Mouse (Mus musculus) heart, embryonic 14.5 days (tissue): ENCODE results near the gene Nt5dc3. TPM values are rescaled to one million over a fixed set of nuclear protein-coding genes. Genes with fewer than 3 reads are reported as not detected.

Experiments
- ATAC-seq: fragments of 200-750 bp; cut with Nextera tagmentation; 2 replicates; pipeline ENCODE4 v1.8.0; 2017; ENCODE audit warnings: low read depth, moderate TSS enrichment; ENCODE audit not compliant: insufficient number of reproducible peaks, insufficient read depth, low FRiP score
- H3K27ac ChIP-seq, 2 experiments: fragments of 200-500 bp in 1 of 2; fragments of 300-500 bp in 1 of 2; sonication (generic) in 1 of 2; replicated peaks in 1 of 2; 2 replicates each; pipeline ENCODE4 v1.5.1; 2012 to 2014; ENCODE audit warnings: low read depth in 2 of 2, low read length in 2 of 2, control low read depth in 1 of 2, mild to moderate bottlenecking in 1 of 2, mixed read lengths in 1 of 2; ENCODE audit not compliant: control insufficient read depth in 1 of 2, insufficient read depth in 1 of 2
- H3K27me3 ChIP-seq: fragments of 300-500 bp; sonication (generic); 2 replicates; pipeline ENCODE4 v1.6.1; 2014; ENCODE audit warnings: mild to moderate bottlenecking, low read length, control low read depth; ENCODE audit not compliant: control insufficient read depth, insufficient read depth
- H3K36me3 ChIP-seq: fragments of 300-500 bp; sonication (generic); 2 replicates; pipeline ENCODE4 v1.6.1; 2014; ENCODE audit warnings: mild to moderate bottlenecking, control low read depth, low read length, mixed read lengths; ENCODE audit not compliant: control insufficient read depth, insufficient read depth
- H3K4me1 ChIP-seq, 2 experiments: fragments of 200-500 bp in 1 of 2; fragments of 300-500 bp in 1 of 2; sonication (generic) in 1 of 2; 2 replicates each; pipeline ENCODE4 v1.6.1; 2012 to 2014; ENCODE audit warnings: low read length in 2 of 2, control low read depth in 1 of 2, mixed read lengths in 1 of 2; ENCODE audit not compliant: control insufficient read depth in 2 of 2, insufficient read depth in 2 of 2
- H3K4me2 ChIP-seq: fragments of 300-500 bp; sonication (generic); 2 replicates; pipeline ENCODE4 v1.6.1; 2014; ENCODE audit warnings: mild to moderate bottlenecking, low read length
- H3K4me3 ChIP-seq, 2 experiments: fragments of 200-500 bp in 1 of 2; fragments of 300-500 bp in 1 of 2; sonication (generic) in 1 of 2; 2 replicates each; pipeline ENCODE4 v1.5.1; 2012 to 2014; ENCODE audit warnings: low read length in 2 of 2, mild to moderate bottlenecking in 2 of 2, control low read depth in 1 of 2, low read depth in 1 of 2, moderate library complexity in 1 of 2; ENCODE audit not compliant: control insufficient read depth in 1 of 2, insufficient read depth in 1 of 2
- H3K9ac ChIP-seq: fragments of 300-500 bp; sonication (generic); 2 replicates; pipeline ENCODE4 v1.6.1; 2014; ENCODE audit warnings: mild to moderate bottlenecking, low read length
- H3K9me3 ChIP-seq: fragments of 300-500 bp; sonication (generic); 2 replicates; pipeline ENCODE4 v1.6.1; 2016; ENCODE audit warnings: low read length, control low read depth; ENCODE audit not compliant: control insufficient read depth
- WGBS: fragments of 180-500 bp; shearing (Covaris S2); extraction: QIAGEN DNeasy Blood & Tissue Kit; methylation state at CpG from one replicate; pipeline ENCODE4 v1.1.7; 2014; 5-methylcytosine and 5-hydroxymethylcytosine counted together
- polyA plus RNA-seq: library from polyadenylated mRNA; unstranded; fragments of >200 nt; fragmentation: Nextera tagmentation; extraction: Ambion mirVana; gene quantifications from 2 replicates; pipeline ENCODE4 v1.2.1, GENCODE M21; 2014

Gene Nt5dc3
- polyA plus RNA-seq, 1 experiment from 2014 or later: 4.1 TPM

DNA sequence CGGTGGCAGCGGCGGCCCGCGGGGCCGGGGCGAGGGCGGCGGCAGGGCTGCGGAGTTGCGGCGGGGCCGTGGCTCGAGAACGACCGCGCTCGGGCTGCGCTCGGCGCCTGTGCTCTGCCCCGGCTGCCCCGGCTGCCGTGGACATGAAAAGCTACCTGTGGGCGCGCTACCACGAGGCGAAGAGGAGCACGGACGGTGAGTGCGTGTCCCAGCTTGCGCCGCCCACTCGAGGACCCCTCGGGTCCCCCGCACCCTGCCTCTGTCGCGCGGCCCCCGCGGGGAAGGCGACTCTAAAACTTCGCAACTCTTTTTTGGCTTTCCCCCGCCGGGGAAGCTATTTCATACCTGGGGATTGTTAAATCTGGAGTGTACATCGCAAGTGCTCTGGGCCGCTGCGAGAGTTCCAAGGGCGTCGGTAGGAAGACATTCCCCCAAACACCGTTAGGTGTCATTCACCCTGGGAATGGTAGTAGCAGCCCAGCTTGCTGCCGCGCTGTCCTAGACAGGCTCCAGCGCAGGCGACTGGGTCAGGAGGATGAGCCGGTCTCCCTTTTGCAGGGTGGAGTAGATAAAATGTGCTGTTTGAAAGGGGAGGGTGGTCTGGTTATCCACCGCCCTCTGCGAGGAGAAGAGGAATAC is 431 bp downstream of the Nt5dc3 start:
- H3K4me1 ChIP-seq: peaks cover 17 to 40% of the 10 kb centered on the region in 2 experiments
- H3K27ac ChIP-seq: peak overlapping the region; percentile 55 to 91
- peak overlapping the region; percentile 81 for H3K4me3 ChIP-seq
- peak overlapping the region; percentile 90 for H3K9ac ChIP-seq
- H3K4me2 ChIP-seq: peak overlapping the region; percentile 94
- no peaks in the 10 kb centered on the region for H3K27me3 ChIP-seq
- H3K9me3 ChIP-seq: no peaks in the 10 kb centered on the region
- H3K36me3 ChIP-seq: no peaks in the 10 kb centered on the region
- no peak; the same call in 1 of the 2 replicates for ATAC-seq
- under 1% methylated on average over 49 of the region's 58 CpGs for WGBS

DNA sequence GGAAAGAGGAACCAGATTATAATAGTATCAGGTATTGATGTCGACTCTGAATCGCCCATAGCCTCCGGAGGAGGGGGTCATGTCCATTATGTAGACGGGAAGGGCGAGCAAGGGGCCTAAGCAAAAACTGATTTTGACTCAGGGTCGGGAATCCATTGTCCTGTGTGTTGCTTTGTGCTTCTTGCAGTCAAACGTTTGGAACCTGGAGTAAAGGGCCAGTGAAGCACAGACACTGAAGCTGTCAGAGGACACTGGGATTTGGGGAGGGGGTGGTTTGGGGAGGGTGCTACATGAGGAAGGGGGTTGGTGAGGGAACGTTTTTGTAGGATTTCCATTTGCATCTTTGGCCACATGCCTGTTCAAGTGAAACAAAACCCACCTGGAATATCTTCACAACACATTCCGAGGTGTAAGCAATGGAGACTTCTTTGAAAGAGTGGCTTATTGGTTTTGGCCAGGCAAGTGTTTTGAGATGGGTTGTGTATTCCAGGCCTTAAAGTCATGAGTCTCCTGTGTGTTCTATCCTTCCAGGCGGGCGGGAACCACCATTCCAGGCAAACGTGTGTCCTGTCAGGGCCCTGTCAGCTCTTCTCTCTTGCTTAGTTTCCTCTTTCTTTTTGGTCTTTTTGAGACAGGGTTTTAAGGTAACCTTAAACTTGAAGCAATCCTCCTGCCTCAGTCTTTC is 1.2 kb downstream of the Nt5dc3 start:
- peak overlapping the region; percentile 90 for H3K9ac ChIP-seq
- H3K36me3 ChIP-seq: no peaks in the 10 kb centered on the region
- 17% methylated on average over 12 of the region's 12 CpGs for WGBS
- peak overlapping the region; percentile 94 for H3K4me2 ChIP-seq
- H3K4me1 ChIP-seq: peaks cover 17 to 43% of the 10 kb centered on the region in 2 experiments
- peak overlapping the region; percentile 81 for H3K4me3 ChIP-seq
- peak overlapping the region in 1 of 2 experiments; percentile 91; a peak in 2 of 4 replicates for H3K27ac ChIP-seq
- no peaks in the 10 kb centered on the region for H3K9me3 ChIP-seq
- no peaks in the 10 kb centered on the region for H3K27me3 ChIP-seq
- ATAC-seq: no peak

DNA sequence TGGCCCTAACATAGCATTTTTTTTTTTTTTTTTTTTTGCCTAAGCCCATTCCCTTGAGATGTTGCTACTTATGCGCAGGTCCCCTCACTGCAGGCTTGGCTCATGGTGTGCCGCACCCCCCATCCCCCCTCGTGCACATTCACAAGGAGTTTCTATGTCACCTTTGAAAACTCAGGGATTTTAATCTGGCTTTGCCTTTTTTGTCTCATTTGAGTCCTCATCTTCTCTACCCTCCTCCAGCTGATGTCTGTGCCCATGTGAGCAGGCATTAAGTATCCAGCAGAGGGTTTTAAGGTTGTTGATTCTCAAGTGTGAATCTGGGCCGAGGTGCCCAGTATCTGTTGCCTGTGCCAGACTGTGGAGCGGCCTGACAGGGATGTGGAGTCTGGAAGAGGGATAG is 2.8 kb downstream of the Nt5dc3 start:
- Histone ChIP-seq H3K4me2 (no peak overlapping the region), H3K27ac (no peak overlapping the region), H3K4me3 (no peak overlapping the region), H3K4me1 (peaks cover 17 to 43% of the 10 kb centered on the region in 2 experiments), H3K27me3 (no peaks in the 10 kb centered on the region), H3K9ac (no peak overlapping the region), H3K36me3 (no peaks in the 10 kb centered on the region), H3K9me3 (no peaks in the 10 kb centered on the region)
- no peak for ATAC-seq
- WGBS: 54% methylated on average over 5 of the region's 5 CpGs

DNA sequence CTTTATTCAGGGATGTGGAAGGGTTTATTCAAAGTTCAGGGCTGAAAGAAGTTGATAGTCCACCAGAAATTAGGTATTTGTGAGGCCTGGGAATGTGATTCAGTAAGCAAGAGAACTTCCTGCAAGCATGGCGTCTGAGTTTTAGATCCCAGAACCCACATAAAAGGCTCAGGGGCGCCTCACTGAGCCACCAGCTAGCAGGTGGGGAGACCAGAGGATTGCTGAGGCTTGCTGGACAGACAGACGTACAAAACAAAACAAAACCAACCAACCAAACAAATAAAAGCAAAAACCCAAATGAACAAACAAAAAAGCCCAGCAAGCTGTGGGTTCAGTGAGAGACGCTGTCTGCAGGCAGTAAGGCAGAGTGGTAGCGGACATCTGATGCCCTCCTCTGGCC is 3.9 kb downstream of the Nt5dc3 start:
- Histone ChIP-seq H3K9me3 (no peaks in the 10 kb centered on the region), H3K4me1 (peaks cover 13 to 34% of the 10 kb centered on the region in 2 experiments), H3K9ac (no peak overlapping the region), H3K27me3 (no peaks in the 10 kb centered on the region), H3K36me3 (no peaks in the 10 kb centered on the region), H3K4me2 (no peak overlapping the region), H3K4me3 (no peak overlapping the region), H3K27ac (no peak overlapping the region)
- WGBS: 73% methylated on average over 5 of the region's 5 CpGs
- no peak for ATAC-seq

DNA sequence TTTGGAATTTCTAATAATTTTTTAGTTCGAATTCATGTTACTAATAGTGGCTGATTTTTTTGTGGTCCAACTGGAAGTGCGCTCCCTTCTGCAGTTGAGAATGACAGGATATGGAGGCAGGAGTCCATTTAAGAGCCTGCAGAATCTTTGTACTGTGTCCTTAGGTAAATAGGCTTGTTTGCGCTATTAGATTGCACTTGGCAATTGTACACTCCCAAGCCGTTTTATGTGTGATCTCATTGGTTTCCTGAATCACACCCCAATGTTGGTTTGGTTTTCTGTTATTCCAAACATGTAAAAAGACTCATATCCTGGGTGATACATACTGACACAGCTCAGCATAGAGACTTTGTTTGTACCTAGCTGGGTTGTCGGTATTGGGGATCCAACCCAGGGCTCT is 4.8 kb downstream of the Nt5dc3 start:
- 83% methylated on average over 5 of the region's 5 CpGs for WGBS
- ATAC-seq: no peak
- peaks cover 11 to 34% of the 10 kb centered on the region in 2 experiments for H3K4me1 ChIP-seq

DNA sequence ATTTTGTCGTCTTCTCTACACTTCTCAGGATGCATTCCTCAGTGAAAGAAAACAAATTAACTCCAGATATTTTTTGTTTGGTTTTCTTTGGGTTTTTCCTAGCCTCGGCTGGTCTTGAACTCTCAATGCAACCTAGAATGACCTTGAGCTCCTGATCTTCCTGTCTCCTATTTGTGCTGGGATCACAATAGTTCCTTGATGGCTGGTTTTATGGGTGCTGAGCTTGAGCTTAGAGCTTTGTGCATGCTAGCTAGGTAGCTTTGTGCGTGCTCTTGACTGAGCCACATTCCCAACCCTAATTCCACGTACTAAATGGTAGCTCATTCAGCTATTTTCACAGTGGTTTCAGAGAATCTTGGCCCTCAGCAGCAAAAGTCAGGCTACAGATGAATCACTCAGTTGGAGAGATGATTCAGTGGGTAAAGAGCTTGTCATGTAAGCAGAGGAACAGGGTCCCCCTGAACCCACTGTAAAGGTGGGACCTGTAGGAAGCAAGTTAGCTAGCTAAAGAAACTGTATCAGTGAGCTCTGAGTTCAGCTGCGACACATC is 5.4 kb downstream of the Nt5dc3 start:
- 83% methylated on average over 5 of the region's 5 CpGs for WGBS
- Histone ChIP-seq H3K27ac (no peak overlapping the region), H3K36me3 (no peaks in the 10 kb centered on the region), H3K27me3 (no peaks in the 10 kb centered on the region), H3K4me1 (peaks cover 11 to 34% of the 10 kb centered on the region in 2 experiments), H3K9ac (no peak overlapping the region), H3K4me3 (no peak overlapping the region), H3K4me2 (no peak overlapping the region), H3K9me3 (no peaks in the 10 kb centered on the region)
- no peak for ATAC-seq

More for the DNA sequence above, 4.8 kb downstream of the Nt5dc3 start:
- Histone ChIP-seq H3K27me3 (no peaks in the 10 kb centered on the region), H3K9me3 (no peaks in the 10 kb centered on the region), H3K4me2 (no peak overlapping the region), H3K9ac (no peak overlapping the region), H3K27ac (no peak overlapping the region), H3K4me3 (no peak overlapping the region), H3K36me3 (no peaks in the 10 kb centered on the region)

DNA sequence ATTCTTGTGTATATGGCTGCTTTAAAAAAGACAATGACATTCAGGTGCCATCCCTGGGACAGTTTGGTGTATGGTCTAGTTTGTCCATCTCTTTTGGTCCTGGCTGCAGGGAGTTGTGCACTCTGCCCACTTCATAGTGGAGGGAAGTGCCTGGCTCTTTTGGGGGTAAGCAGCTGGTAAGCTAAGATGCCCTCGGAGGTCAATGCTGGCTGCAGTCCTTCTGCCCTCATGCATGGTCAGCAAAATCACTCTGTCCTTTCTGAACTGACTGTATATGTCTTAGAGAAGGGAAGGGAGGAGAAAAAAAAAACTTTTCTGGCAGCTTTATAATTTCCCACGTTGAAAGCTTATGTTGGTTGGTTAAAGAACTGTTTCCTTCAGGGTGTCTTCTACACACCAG is 6.6 kb downstream of the Nt5dc3 start:
- H3K27ac ChIP-seq: no peak overlapping the region
- H3K4me3 ChIP-seq: no peak overlapping the region
- no peak overlapping the region for H3K4me2 ChIP-seq
- no peaks in the 10 kb centered on the region for H3K9me3 ChIP-seq
- H3K27me3 ChIP-seq: no peaks in the 10 kb centered on the region
- no peaks in the 10 kb centered on the region for H3K36me3 ChIP-seq
- peaks cover 6 to 28% of the 10 kb centered on the region in 2 experiments for H3K4me1 ChIP-seq
- WGBS: 72% methylated on average over 2 of the region's 2 CpGs
- no peak for ATAC-seq
- H3K9ac ChIP-seq: no peak overlapping the region
